Mouse (Mus musculus) embryonic facial prominence, embryonic 14.5 days (tissue): ENCODE data around the gene Sec14l3. TPM values are rescaled to one million over a fixed set of nuclear protein-coding genes. Genes with fewer than 3 reads are reported as not detected.
"Not testable (repeated sequence)": the region's sequence is repeated elsewhere in the genome, so short reads cannot be mapped to it uniquely, and the experiment has no call there.

ENCODE experiments used
- ATAC-seq: fragments of 200-750 bp; cut with Nextera tagmentation; 2 replicates; pipeline ENCODE4 v1.8.0; 2017; ENCODE audit warnings: low read depth, moderate number of reproducible peaks, moderate TSS enrichment
- DNase-seq: peaks from one replicate; pipeline ENCODE4 v3.0.0-alpha.2; 2015; ENCODE audit warnings: low spot score
- H3K27ac ChIP-seq: fragments of 300-500 bp; sonication (generic); replicated peaks from 2 replicates; pipeline ENCODE4 v1.5.1; 2014; ENCODE audit warnings: low read depth, mild to moderate bottlenecking, low read length, moderate library complexity
- H3K27me3 ChIP-seq: fragments of 300-500 bp; sonication (generic); replicated peaks from 2 replicates; pipeline ENCODE4 v1.6.1; 2014; ENCODE audit warnings: low read length; ENCODE audit not compliant: control insufficient read depth, insufficient read depth
- H3K36me3 ChIP-seq: fragments of 300-500 bp; sonication (generic); 2 replicates; pipeline ENCODE4 v1.6.1; 2014; ENCODE audit warnings: low read length, mixed read lengths; ENCODE audit not compliant: control insufficient read depth, insufficient read depth
- H3K4me1 ChIP-seq: fragments of 300-500 bp; sonication (generic); 2 replicates; pipeline ENCODE4 v1.6.1; 2014; ENCODE audit warnings: antibody characterized with exemption, low read length; ENCODE audit not compliant: control insufficient read depth, insufficient read depth
- H3K4me2 ChIP-seq: fragments of 300-500 bp; sonication (generic); 2 replicates; pipeline ENCODE4 v1.6.1; 2014; ENCODE audit warnings: low read depth, mild to moderate bottlenecking, low read length, moderate library complexity, mixed read lengths
- H3K4me3 ChIP-seq: fragments of 300-500 bp; sonication (generic); 2 replicates; pipeline ENCODE4 v1.5.1; 2014; ENCODE audit warnings: low read depth, mild to moderate bottlenecking, low read length
- H3K9ac ChIP-seq: fragments of 300-500 bp; sonication (generic); 2 replicates; pipeline ENCODE4 v1.6.1; 2014; ENCODE audit warnings: low read depth, mild to moderate bottlenecking, low read length, moderate library complexity, mixed read lengths
- H3K9me3 ChIP-seq: fragments of 300-500 bp; sonication (generic); 2 replicates; pipeline ENCODE4 v1.6.1; 2016; ENCODE audit warnings: low read length; ENCODE audit not compliant: control insufficient read depth
- WGBS: fragments of 180-500 bp; shearing (Covaris S2); extraction: QIAGEN DNeasy Blood & Tissue Kit; methylation state at CpG from one replicate; pipeline ENCODE4 v1.1.7; 2014; 5-methylcytosine and 5-hydroxymethylcytosine counted together
- polyA plus RNA-seq: library from polyadenylated mRNA; unstranded; fragments of >200 nt; fragmentation: Nextera tagmentation; extraction: Ambion mirVana; gene quantifications from 2 replicates; pipeline ENCODE4 v1.2.1, GENCODE M21; 2014

The Sec14l3 gene
- polyA plus RNA-seq, 1 experiment from 2014 or later = 6.8 TPM

DNA sequence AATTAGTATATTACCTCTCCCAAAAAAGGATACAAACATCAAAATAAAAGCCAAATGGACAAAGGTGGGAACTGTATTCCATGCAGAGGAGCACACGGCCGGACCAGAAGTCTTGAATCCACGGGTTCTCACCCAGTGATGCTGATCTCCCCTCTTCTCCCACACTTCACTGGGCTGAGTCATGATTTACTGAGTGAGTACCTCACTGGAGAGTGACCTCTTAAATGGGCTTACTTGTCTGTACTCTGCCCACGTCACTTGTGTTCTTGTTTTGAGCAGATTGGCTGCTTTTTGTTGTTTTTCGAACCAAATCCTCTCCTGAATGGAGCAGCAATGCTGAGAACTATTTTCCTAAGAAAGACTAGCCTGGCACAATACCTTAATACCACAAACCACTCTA, 40.3 kb downstream of the Sec14l3 start:
- no peaks in the 10 kb centered on the region for H3K4me1 ChIP-seq
- DNase-seq (no peak), ATAC-seq (no peak)
- H3K9ac ChIP-seq = no peak overlapping the region
- H3K27me3 ChIP-seq = no peaks in the 10 kb centered on the region
- H3K4me3 ChIP-seq = no peak overlapping the region
- 79% methylated on average over 5 of the region's 5 CpGs for WGBS
- no peak overlapping the region for H3K4me2 ChIP-seq
- no peaks in the 10 kb centered on the region for H3K36me3 ChIP-seq
- no peak overlapping the region for H3K27ac ChIP-seq
- no peaks in the 10 kb centered on the region for H3K9me3 ChIP-seq

DNA sequence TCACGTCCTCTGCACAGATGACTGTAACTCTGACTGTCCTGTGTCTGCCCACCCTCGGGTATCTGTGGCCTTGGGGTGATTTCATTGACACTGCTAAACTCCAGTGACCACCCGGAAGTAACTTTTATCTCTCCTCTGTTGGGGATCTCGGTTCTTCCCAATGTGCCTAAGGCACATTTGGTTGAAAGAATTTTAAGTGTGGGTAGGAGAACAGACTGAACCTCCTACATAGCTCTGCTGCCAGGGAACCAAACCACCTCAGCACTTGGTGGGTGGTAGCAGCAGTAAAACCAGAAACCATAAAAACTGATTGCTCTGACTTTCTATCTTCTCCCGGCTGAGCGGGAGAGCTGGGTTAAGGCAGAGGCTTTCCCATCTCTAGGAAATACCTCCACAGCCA, 40.8 kb downstream of the Sec14l3 start:
- WGBS = 63% methylated on average over 6 of the region's 6 CpGs
- Histone ChIP-seq H3K36me3 (no peaks in the 10 kb centered on the region), H3K4me2 (no peak overlapping the region), H3K4me3 (no peak overlapping the region), H3K27me3 (no peaks in the 10 kb centered on the region), H3K4me1 (no peaks in the 10 kb centered on the region), H3K9ac (no peak overlapping the region), H3K27ac (no peak overlapping the region), H3K9me3 (no peaks in the 10 kb centered on the region)
- DNase-seq (no peak), ATAC-seq (no peak)

DNA sequence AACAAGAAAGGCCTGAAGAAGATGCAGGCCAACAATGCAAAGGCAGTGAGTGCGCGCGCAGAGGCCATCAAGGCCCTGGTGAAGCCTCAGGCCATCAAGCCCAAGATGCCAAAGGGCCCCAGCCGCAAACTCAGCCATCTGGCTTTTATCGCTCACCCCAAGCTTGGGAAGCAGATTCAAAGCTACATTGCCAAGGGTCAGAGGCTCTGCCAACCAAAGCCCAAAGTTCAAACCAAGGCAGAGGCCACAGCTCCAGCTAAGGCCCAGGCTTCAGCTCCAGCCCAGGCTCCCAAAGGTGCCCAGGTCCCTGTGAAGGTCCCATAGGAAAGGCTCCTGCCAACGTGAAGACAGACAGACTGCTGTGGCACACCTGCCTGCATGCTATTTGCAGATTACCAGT, 43.3 kb downstream of the Sec14l3 start:
- H3K4me2 ChIP-seq, ATAC-seq, H3K36me3 ChIP-seq, H3K9me3 ChIP-seq, H3K27ac ChIP-seq, H3K27me3 ChIP-seq, DNase-seq, H3K9ac ChIP-seq, H3K4me3 ChIP-seq, H3K4me1 ChIP-seq: not testable (repeated sequence)
- WGBS = 81% methylated on average over 3 of the region's 6 CpGs

DNA sequence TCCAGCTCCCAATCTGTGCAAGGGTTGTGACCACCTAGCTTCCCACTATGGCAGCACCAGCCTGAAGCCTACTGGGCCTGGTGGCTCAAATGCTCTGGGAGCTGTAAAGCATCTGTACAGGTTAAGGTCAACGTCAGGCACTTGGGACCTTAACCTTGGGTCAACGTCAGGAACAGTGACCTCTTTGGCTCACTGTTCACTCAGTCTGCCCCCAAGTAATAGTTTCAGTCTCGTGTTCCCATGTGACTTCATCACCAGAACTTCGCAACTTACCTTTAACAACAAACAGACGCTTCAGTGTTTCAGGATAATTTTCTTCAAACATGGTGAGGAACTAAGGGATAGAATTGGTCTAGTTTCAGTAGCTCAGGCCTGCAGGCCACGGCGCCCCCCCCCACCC, 44.0 kb downstream of the Sec14l3 start:
- H3K4me3 ChIP-seq = no peak overlapping the region
- 62% methylated on average over 7 of the region's 7 CpGs for WGBS
- no peak for DNase-seq
- no peaks in the 10 kb centered on the region for H3K36me3 ChIP-seq
- no peak overlapping the region for H3K27ac ChIP-seq
- no peak overlapping the region for H3K9ac ChIP-seq
- H3K4me2 ChIP-seq = no peak overlapping the region
- no peaks in the 10 kb centered on the region for H3K27me3 ChIP-seq
- ATAC-seq = no peak
- H3K9me3 ChIP-seq = no peaks in the 10 kb centered on the region
- H3K4me1 ChIP-seq = no peaks in the 10 kb centered on the region

DNA sequence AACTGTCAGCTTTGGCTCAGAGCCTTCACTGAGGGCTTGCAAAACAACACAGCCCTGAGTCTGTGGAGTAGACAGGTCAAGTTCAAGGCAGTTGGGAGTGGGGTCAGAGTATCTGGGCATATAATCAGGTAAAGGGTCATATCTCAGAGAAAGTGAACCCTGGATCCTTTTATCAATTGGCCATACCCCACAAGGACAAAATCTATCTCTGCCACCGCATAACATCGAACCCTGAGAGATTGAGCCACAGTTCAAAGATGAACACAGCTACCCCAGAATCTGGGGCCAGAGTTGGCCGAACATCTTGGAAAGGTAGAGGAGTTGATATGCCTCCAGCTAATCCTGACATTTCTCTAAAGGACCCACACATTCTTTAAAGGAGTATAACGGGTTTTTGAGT, 47.4 kb downstream of the Sec14l3 start:
- no peak for ATAC-seq
- Histone ChIP-seq H3K4me3 (no peak overlapping the region), H3K4me2 (no peak overlapping the region), H3K27me3 (no peaks in the 10 kb centered on the region), H3K36me3 (no peaks in the 10 kb centered on the region), H3K4me1 (no peaks in the 10 kb centered on the region), H3K9me3 (no peaks in the 10 kb centered on the region), H3K27ac (no peak overlapping the region), H3K9ac (no peak overlapping the region)
- DNase-seq = no peak
- 92% methylated on average over 4 of the region's 4 CpGs for WGBS

DNA sequence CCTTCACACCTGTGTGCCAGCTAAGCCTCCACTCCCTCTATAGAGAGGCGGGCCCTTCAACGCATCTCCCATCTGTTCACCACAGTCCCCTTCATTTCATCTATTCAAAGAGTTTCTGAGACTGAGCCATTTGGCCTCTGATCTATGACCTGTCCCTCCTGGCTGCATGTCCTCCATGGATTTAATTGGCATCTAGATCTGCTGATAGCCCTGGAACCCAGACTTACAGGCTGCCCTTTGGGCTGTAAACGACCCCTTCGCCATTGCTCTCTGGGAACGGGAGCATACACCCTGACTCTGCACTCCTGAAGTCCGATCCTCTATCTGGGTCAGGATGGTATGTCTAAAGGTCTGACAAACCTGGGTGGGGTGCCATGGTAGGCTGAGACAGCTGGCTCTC, 48.2 kb downstream of the Sec14l3 start:
- DNase-seq (no peak), ATAC-seq (peak; percentile 65; the same call in 1 of the 2 replicates)
- Histone ChIP-seq H3K27me3 (peaks cover 6% of the 10 kb centered on the region; the same call in 1 of the 2 replicates), H3K9ac (no peak overlapping the region), H3K27ac (no peak overlapping the region), H3K4me2 (no peak overlapping the region), H3K4me1 (peaks cover 4% of the 10 kb centered on the region), H3K36me3 (no peaks in the 10 kb centered on the region), H3K4me3 (no peak overlapping the region), H3K9me3 (no peaks in the 10 kb centered on the region)
- 85% methylated on average over 6 of the region's 6 CpGs for WGBS

DNA sequence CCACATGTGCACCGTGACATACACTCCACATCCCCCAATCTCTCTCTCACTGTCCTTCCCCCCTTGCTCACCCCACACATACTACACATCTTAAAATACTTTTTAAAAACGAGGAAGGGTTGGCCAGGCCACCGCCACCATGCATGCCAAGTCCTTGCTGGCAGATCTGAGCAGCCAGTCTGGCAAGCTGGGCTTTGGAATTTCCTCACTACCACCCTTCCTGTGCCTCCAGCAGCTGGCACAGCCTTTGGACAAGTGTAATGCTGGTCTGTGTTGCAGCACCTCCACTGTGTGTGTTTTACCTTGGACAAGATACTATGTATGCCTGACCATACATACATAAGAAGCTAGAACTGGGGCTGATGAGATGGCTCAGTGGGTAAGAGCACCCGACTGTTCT, 48.9 kb downstream of the Sec14l3 start:
- no peak overlapping the region for H3K4me3 ChIP-seq
- no peak overlapping the region for H3K9ac ChIP-seq
- peaks cover 6% of the 10 kb centered on the region for H3K4me1 ChIP-seq
- no peak overlapping the region for H3K27ac ChIP-seq
- ATAC-seq = no peak
- H3K27me3 ChIP-seq = peaks cover 8% of the 10 kb centered on the region
- WGBS = 74% methylated on average over 4 of the region's 4 CpGs
- no peak overlapping the region for H3K4me2 ChIP-seq
- no peaks in the 10 kb centered on the region for H3K9me3 ChIP-seq
- DNase-seq = no peak
- H3K36me3 ChIP-seq = no peaks in the 10 kb centered on the region

DNA sequence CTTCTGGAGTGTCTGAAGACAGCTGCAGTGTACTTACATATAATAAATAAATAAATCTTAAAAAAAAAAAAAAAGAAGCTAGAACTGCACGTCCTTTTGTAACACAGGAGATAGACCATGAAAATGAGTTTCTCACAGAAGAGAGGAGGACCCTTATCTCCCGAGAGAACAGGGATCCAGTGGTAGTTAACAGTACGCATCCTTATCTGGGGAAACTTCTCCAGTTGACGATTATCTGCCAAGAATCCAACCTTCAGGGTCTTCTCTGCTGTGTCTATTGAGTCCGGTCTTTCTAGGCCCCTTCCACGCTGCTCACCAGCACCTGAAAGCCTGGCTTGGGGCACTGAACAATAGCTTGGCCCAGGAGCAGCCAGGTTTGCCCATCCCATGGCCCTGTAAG, 49.3 kb downstream of the Sec14l3 start:
- ATAC-seq = no peak
- Histone ChIP-seq H3K4me2 (no peak overlapping the region), H3K27ac (no peak overlapping the region), H3K9ac (no peak overlapping the region), H3K4me1 (peaks cover 6% of the 10 kb centered on the region), H3K27me3 (peaks cover 10% of the 10 kb centered on the region), H3K36me3 (no peaks in the 10 kb centered on the region), H3K9me3 (no peaks in the 10 kb centered on the region), H3K4me3 (no peak overlapping the region)
- no peak for DNase-seq
- WGBS = 75% methylated on average over 6 of the region's 6 CpGs

DNA sequence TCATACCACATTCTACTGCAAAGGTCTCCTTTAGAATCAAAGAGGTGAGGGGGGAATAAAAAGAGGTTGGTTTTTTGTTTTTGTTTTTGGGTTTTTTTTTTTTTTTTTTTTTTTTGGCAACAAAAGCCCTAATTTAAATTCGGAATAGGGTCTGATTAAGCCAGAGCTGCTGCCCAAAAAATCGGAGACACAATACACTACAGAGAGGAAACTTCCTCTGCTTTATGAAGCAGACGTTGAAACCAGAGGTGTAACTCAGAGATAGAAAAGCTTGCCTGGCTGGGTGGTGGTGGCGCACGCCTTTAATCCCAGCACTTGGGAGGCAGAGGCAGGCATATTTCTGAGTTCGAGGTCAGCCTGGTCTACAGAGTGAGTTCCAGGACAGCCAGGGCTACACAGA, 49.9 kb downstream of the Sec14l3 start:
- not testable (repeated sequence) for H3K27ac ChIP-seq, H3K9me3 ChIP-seq, H3K4me2 ChIP-seq, H3K9ac ChIP-seq, DNase-seq, H3K4me1 ChIP-seq, ATAC-seq, H3K4me3 ChIP-seq, H3K36me3 ChIP-seq
- H3K27me3 ChIP-seq = peaks cover 13% of the 10 kb centered on the region
- WGBS = 76% methylated on average over 6 of the region's 6 CpGs
